Mouse (Mus musculus) thymus, postnatal 4 days (tissue): ENCODE measurements around the gene Gpr22.

Experiments
- DNase-seq: peaks from one replicate; pipeline ENCODE4 v3.0.0; 2021

Gpr22 gene

GRCm38 (mm10) chr12:31713600-31713999 lies at the start of gene Gpr22:
Gene Gpr22, minus strand, starts transcription at chr12:31713947.
- no peak for DNase-seq

- peak; percentile 11 for DNase-seq
Observed at GRCm38 (mm10) chr12:31755885-31756755, 42.4 kb upstream of the Gpr22 start.

GRCm38 (mm10) chr12:31754465-31754864 lies 40.7 kb upstream of the Gpr22 start:
- no peak for DNase-seq

GRCm38 (mm10) chr12:31749846-31750245 lies 36.1 kb upstream of the Gpr22 start:
- DNase-seq = no peak

- DNase-seq = no peak
Observed at GRCm38 (mm10) chr12:31747301-31747700, 33.6 kb upstream of the Gpr22 start.

GRCm38 (mm10) chr12:31734616-31735015 lies 20.9 kb upstream of the Gpr22 start:
- DNase-seq = no peak

GRCm38 (mm10) chr12:31730126-31730525 lies 16.4 kb upstream of the Gpr22 start:
- DNase-seq = no peak

GRCm38 (mm10) chr12:31726707-31727106 lies 13.0 kb upstream of the Gpr22 start:
- no peak for DNase-seq

- no peak for DNase-seq
Observed at GRCm38 (mm10) chr12:31725511-31726275, 11.9 kb upstream of the Gpr22 start.

GRCm38 (mm10) chr12:31724576-31724975 lies 10.8 kb upstream of the Gpr22 start:
- no peak for DNase-seq

GRCm38 (mm10) chr12:31719586-31720275 lies 6.0 kb upstream of the Gpr22 start:
- peak; percentile 35 for DNase-seq

- no peak for DNase-seq
Observed at GRCm38 (mm10) chr12:31714070-31714469, 323 bp upstream of the Gpr22 start.

GRCm38 (mm10) chr12:31712727-31713126 lies 1.0 kb downstream of the Gpr22 start:
- no peak for DNase-seq

- DNase-seq = no peak
Observed at GRCm38 (mm10) chr12:31712233-31712632, 1.5 kb downstream of the Gpr22 start.

- no peak for DNase-seq
Observed at GRCm38 (mm10) chr12:31709665-31710064, 4.1 kb downstream of the Gpr22 start.

GRCm38 (mm10) chr12:31707531-31707930 lies 6.2 kb downstream of the Gpr22 start:
- no peak for DNase-seq

GRCm38 (mm10) chr12:31706168-31706567 lies 7.6 kb downstream of the Gpr22 start:
- no peak for DNase-seq

GRCm38 (mm10) chr12:31703904-31704303 lies 9.8 kb downstream of the Gpr22 start:
- no peak for DNase-seq

- no peak for DNase-seq
Observed at GRCm38 (mm10) chr12:31701411-31701810, 12.3 kb downstream of the Gpr22 start.

GRCm38 (mm10) chr12:31700623-31701347 lies 13.0 kb downstream of the Gpr22 start:
- DNase-seq = no peak

GRCm38 (mm10) chr12:31693278-31693677 lies 20.5 kb downstream of the Gpr22 start:
- no peak for DNase-seq

GRCm38 (mm10) chr12:31686679-31687078 lies 27.1 kb downstream of the Gpr22 start:
- DNase-seq = no peak

GRCm38 (mm10) chr12:31667187-31667586 lies 46.6 kb downstream of the Gpr22 start:
- DNase-seq = no peak
